8 mouse cellular contexts compared by ENCODE assay signal in the genomic region with DNA sequence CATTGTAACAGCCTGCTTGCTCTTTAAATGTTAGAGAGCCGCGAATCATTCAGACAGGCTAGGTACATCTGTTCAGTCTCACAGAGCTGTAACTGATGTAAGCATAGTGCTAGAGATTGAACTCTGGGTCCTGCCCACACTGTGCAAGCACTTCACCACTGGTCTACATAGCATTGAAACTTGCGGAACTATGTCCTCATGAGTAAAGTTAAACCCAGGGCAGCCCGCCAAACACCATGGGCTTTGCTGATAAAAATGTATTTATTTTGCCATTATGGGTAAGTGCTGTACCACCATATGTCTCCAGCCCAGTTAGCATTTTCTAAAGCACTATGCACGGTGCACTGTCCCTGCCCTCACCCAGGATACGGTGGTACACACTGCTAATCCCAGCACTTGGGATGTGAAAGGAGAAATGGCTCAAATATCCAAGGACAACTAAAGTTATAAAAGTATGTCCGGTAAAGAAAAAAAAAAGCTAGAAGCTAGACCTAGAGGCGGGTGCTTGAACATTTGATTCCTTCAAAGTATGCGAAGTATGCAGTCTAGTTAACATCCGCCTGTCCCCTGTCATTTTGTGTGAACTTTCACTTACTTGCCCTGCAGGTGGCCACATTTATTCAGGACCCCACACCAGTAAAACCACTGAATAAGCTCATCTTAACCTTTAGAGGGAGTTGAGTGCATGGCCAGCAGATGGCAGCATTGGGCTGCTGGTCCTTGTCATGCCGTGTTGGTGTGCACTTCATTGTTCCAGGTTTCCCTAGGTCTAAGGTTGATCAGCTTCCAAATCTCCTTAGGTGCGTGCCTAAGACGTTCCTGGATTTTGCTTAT. TPM values are rescaled to one million over a fixed set of nuclear protein-coding genes. Genes with fewer than 3 reads are reported as not detected.
DNase-seq lines count a peak whose midpoint lies in the region; ATAC-seq lines count a peak whose summit lies in the region.

No protein-coding gene starts in this region.

- intact Hi-C loops in left cerebral cortex, postnatal 25 days (cut with DNase I): loop anchor here (1.0 kb wide), 1 partner anchor 131 kb away; no protein-coding TSS in a partner anchor

- peaks cover 11% of the 10 kb centered on the region; the same call in 1 of the 2 replicates for H3K4me1 ChIP-seq in intestine, embryonic 15.5 days (replicated peaks)
- peaks cover 18% of the 10 kb centered on the region for H3K4me1 ChIP-seq in midbrain, embryonic 10.5 days

- no peak overlapping the region for H3K9ac ChIP-seq in intestine, embryonic 15.5 days

- H3K27me3 ChIP-seq in intestine, embryonic 15.5 days (replicated peaks): no peaks in the 10 kb centered on the region
- H3K27me3 ChIP-seq in midbrain, embryonic 10.5 days (ENCODE audit: low read depth, poor library complexity, severe bottlenecking): no peaks in the 10 kb centered on the region

- H3K27ac ChIP-seq in intestine, embryonic 15.5 days: peak overlapping the region; percentile 51; the same call in 1 of the 2 replicates
- peak overlapping the region; percentile 42; the same call in 1 of the 2 replicates for H3K27ac ChIP-seq in midbrain, embryonic 10.5 days (replicated peaks)

- H3K36me3 ChIP-seq in intestine, embryonic 15.5 days: no peaks in the 10 kb centered on the region
- H3K36me3 ChIP-seq in midbrain, embryonic 10.5 days: peaks cover 7% of the 10 kb centered on the region

- H3K4me3 ChIP-seq in intestine, embryonic 15.5 days (replicated peaks): no peak overlapping the region
- no peak overlapping the region for H3K4me3 ChIP-seq in midbrain, embryonic 10.5 days

- 32% methylated on average over 13 of the region's 13 CpGs for WGBS in intestine, embryonic 15.5 days
- WGBS in midbrain, embryonic 10.5 days: 60% methylated on average over 13 of the region's 13 CpGs

- 0 out of 2 replicates have a peak overlapping the region, but pooled peaks have one; percentile 14 for H3K4me2 ChIP-seq in intestine, embryonic 15.5 days (replicated peaks)

- no peaks in the 10 kb centered on the region for H3K9me3 ChIP-seq in intestine, embryonic 15.5 days
- no peaks in the 10 kb centered on the region for H3K9me3 ChIP-seq in midbrain, embryonic 10.5 days (replicated peaks)

- peak; percentile 84 to 86 for DNase-seq in adrenal gland, adult 18-20 months (ENCODE audit: low spot score in 2 of 2)
- DNase-seq in embryo, embryonic 11 days: peak; percentile 88
- peak; percentile 70 to 81 for DNase-seq in gastrocnemius, postnatal 4 days (ENCODE audit: low spot score in 2 of 2)
- DNase-seq in left cerebral cortex, postnatal 25 days (ENCODE audit: low spot score in 2 of 2): peak; percentile 77
- peak; percentile 84 for DNase-seq in midbrain, embryonic 10.5 days (ENCODE audit: low spot score)
- DNase-seq in right cerebral cortex, postnatal 4 days: peak; percentile 76
- peak; percentile 76 for DNase-seq in yolk sac, embryonic 10.5 days (ENCODE audit: low spot score)

- ATAC-seq in intestine, embryonic 15.5 days: peak; percentile 78

RNA-seq across cellular contexts. Expression of a gene that starts 9.9 kb away (rescaled TPM):
- 10 to 100 TPM; 34.1 to 55.2 TPM for total RNA-seq in adrenal gland, adult 18-20 months (2021)
- 10 to 100 TPM; 11.0 to 12.3 TPM for total RNA-seq in gastrocnemius, postnatal 4 days (2021)
- 7.0 and 7.4 TPM in 2 replicates for polyA plus RNA-seq in intestine, embryonic 15.5 days (2015; fragmentation: Nextera tagmentation; extraction: Ambion mirVana)
- total RNA-seq in left cerebral cortex, postnatal 25 days (2021): 10 to 100 TPM; 52.3 to 57.2 TPM
- polyA plus RNA-seq in midbrain, embryonic 10.5 days (2016; fragmentation: Nextera tagmentation; extraction: Ambion mirVana): 9.3 and 9.8 TPM in 2 replicates
